Mouse (Mus musculus) liver, embryonic 18 days (tissue): Measurements from ENCODE around the gene Ash1l. TPM values are rescaled to one million over a fixed set of nuclear protein-coding genes. Genes with fewer than 3 reads are reported as not detected.

Experiments used
- polyA plus RNA-seq: library from polyadenylated mRNA; depleted of rRNA; stranded (reverse); fragments of >200 nt; gene quantifications from 2 replicates; pipeline ENCODE4 v1.2.3, GENCODE M21; 2012; rRNA removed

The Ash1l gene
- polyA plus RNA-seq = 3.3 and 3.8 TPM in 2 replicates

GRCm38 (mm10) chr3:88950576-88951326 is at the start of gene Ash1l, which contains the start of gene Dap3:
Gene Ash1l, plus strand, starts transcription at chr3:88950622.
Gene Dap3, minus strand, starts transcription at chr3:88951181.

GRCm38 (mm10) chr3:88913511-88914383 is 36.7 kb upstream of the Ash1l start, which contains the start of gene Msto1:
Gene Msto1, minus strand, starts transcription at chr3:88913999.

GRCm38 (mm10) chr3:89093175-89093574 is 142.8 kb downstream of the Ash1l start, which contains the start of gene Rusc1:
Gene Rusc1, minus strand, starts transcription at chr3:89093311.

GRCm38 (mm10) chr3:89100811-89101210 is 150.4 kb downstream of the Ash1l start, which contains the start of gene Gm43738:
Gene Gm43738, minus strand, starts transcription at chr3:89101099.

GRCm38 (mm10) chr3:89101812-89102494 is 151.5 kb downstream of the Ash1l start, which contains the start of gene Fdps:
Gene Fdps, minus strand, starts transcription at chr3:89101959.

Other genes starting within 250 kb of the Ash1l start
- 22.1 and 22.6 TPM in 2 replicates for gene Rit1, start 233.8 kb upstream of the Ash1l start, polyA plus RNA-seq
- gene Syt11, start 175.5 kb upstream of the Ash1l start, polyA plus RNA-seq = 0.48 and 0.50 TPM in 2 replicates
- 4.3 and 4.9 TPM in 2 replicates for gene Gon4l, start 115.4 kb upstream of the Ash1l start, polyA plus RNA-seq
- 8.8 and 9.1 TPM in 2 replicates for gene Msto1, start 36.6 kb upstream of the Ash1l start, polyA plus RNA-seq
- gene Dap3, start 559 bp downstream of the Ash1l start, polyA plus RNA-seq = 47.8 and 48.9 TPM in 2 replicates
- gene Rusc1, start 142.7 kb downstream of the Ash1l start, polyA plus RNA-seq = 3.9 and 4.8 TPM in 2 replicates
- gene Gm43738, start 150.5 kb downstream of the Ash1l start, polyA plus RNA-seq = not detected in 2 replicates
- 280 and 373 TPM in 2 replicates for gene Fdps, start 151.3 kb downstream of the Ash1l start, polyA plus RNA-seq
- gene Pklr, start 185.5 kb downstream of the Ash1l start, polyA plus RNA-seq = 90.2 and 91.0 TPM in 2 replicates
- 0.14 and 0.19 TPM in 2 replicates for gene Hcn3, start 209.6 kb downstream of the Ash1l start, polyA plus RNA-seq
- gene Clk2, start 214.2 kb downstream of the Ash1l start, polyA plus RNA-seq = 25.1 and 31.8 TPM in 2 replicates
- 35.6 and 37.9 TPM in 2 replicates for gene Scamp3, start 226.9 kb downstream of the Ash1l start, polyA plus RNA-seq
- 3.0 and 3.4 TPM in 2 replicates for gene Fam189b, start 232.5 kb downstream of the Ash1l start, polyA plus RNA-seq